Mouse (Mus musculus): ENCODE data around the gene Brpf1.

- TF ChIP-seq CTCF (IDR thresholded peaks at IDR 0.05; ENCODE audit: extremely low read depth, insufficient read depth, insufficient read length, insufficient replicate concordance) (no peak), POLR2A (IDR thresholded peaks at IDR 0.05; ENCODE audit: low read depth, low read length) (no peak)
Observed at GRCm38 (mm10) chr6:113364518-113365135, 57.7 kb downstream of the Brpf1 start.
